ENCODE assay signal across 16 mouse cellular contexts in the genomic region with DNA sequence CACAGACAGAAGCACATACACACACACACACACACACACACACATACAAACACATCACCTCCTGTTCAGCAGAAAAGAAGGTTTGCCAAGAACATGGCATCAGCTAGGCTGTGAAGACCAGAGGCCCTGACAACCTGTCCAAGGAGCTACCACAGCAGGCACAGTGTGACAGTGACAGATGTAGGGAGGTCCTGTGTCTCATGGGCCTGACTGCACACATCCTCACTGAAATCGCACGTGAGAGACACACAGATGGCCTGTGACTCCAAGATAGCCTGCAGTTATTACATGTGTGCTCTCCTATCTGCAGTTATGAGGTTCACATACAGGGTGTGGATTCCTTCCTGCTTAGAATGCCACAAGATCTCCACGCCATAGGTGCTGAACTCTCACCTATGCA.
A peak's percentile ranks its signal among the peaks of the same experiment; 100 is the strongest.
DNase-seq lines count a peak whose midpoint lies in the region; ATAC-seq and TF ChIP-seq lines count a peak whose summit lies in the region.
"Had no signal": no experiment of that assay in that cellular context is flagged by ENCODE, and none has a peak within 500 bp of the region (broad histone marks: within the 10 kb centered on the region; RNA-seq: fewer than 3 reads in every experiment).

No protein-coding gene starts in this region.

- H3K4me1 ChIP-seq in forebrain, embryonic 14.5 days (ENCODE audit: control insufficient read depth, insufficient read depth, low read length), result no peaks in the 10 kb centered on the region
- H3K4me1 ChIP-seq in forebrain, embryonic 10.5 days, result no peaks in the 10 kb centered on the region
- H3K4me1 ChIP-seq in intestine, embryonic 15.5 days (replicated peaks), result no peaks in the 10 kb centered on the region
- no peaks in the 10 kb centered on the region for H3K4me1 ChIP-seq in liver, postnatal 0 days (ENCODE audit: insufficient read depth)
- H3K4me1 ChIP-seq: embryonic facial prominence, embryonic 15.5 days; midbrain, embryonic 12.5 days had no signal

- H3K9ac ChIP-seq in forebrain, embryonic 14.5 days (ENCODE audit: low read length), result no peak overlapping the region
- no peak overlapping the region for H3K9ac ChIP-seq in intestine, embryonic 15.5 days
- H3K9ac ChIP-seq in liver, postnatal 0 days (replicated peaks), result no peak overlapping the region
- H3K9ac ChIP-seq: embryonic facial prominence, embryonic 15.5 days; heart, embryonic 13.5 days; midbrain, embryonic 12.5 days had no signal

- no peak overlapping the region for H3K27ac ChIP-seq in forebrain, embryonic 14.5 days (ENCODE audit: low read depth, low read length)
- no peak overlapping the region for H3K27ac ChIP-seq in forebrain, embryonic 10.5 days
- peak overlapping the region; percentile 18; the same call in 1 of the 2 replicates for H3K27ac ChIP-seq in layer of hippocampus, adult 2 months
- H3K27ac ChIP-seq in intestine, embryonic 15.5 days, result no peak overlapping the region
- no peak overlapping the region for H3K27ac ChIP-seq in liver, postnatal 0 days (ENCODE audit: low read depth)
- H3K27ac ChIP-seq: embryonic facial prominence, embryonic 15.5 days; heart, embryonic 13.5 days; midbrain, embryonic 12.5 days had no signal

- no peaks in the 10 kb centered on the region for H3K9me3 ChIP-seq in forebrain, embryonic 14.5 days (replicated peaks; ENCODE audit: control insufficient read depth, low read length)
- H3K9me3 ChIP-seq in forebrain, embryonic 10.5 days, result no peaks in the 10 kb centered on the region
- H3K9me3 ChIP-seq in intestine, embryonic 15.5 days, result no peaks in the 10 kb centered on the region
- H3K9me3 ChIP-seq in liver, postnatal 0 days (ENCODE audit: low read length), result no peaks in the 10 kb centered on the region
- H3K9me3 ChIP-seq: embryonic facial prominence, embryonic 15.5 days; heart, embryonic 13.5 days; midbrain, embryonic 12.5 days had no signal

- peak; percentile 22 for DNase-seq in forebrain, embryonic 14.5 days (ENCODE audit: low spot score)
- no peak for DNase-seq in forebrain, embryonic 10.5 days (ENCODE audit: extremely low spot score, low spot score)
- no peak for DNase-seq in layer of hippocampus, adult 2 months (ENCODE audit: low spot score in 2 of 2)
- no peak for DNase-seq in layer of hippocampus, adult 9-11 months
- peak; percentile 18 for DNase-seq in liver, postnatal 0 days
- DNase-seq in neural tube, embryonic 10.5 days (ENCODE audit: extremely low spot score, low spot score), result no peak
- no peak for DNase-seq in spleen, postnatal 14 days (ENCODE audit: low spot score in 2 of 2)
- DNase-seq: cerebellum, adult 11-12 months; heart, postnatal 4 days; kidney, adult 9 months; lung, postnatal 36 days had no signal

- H3K4me2 ChIP-seq in forebrain, embryonic 14.5 days (ENCODE audit: low read length), result no peak overlapping the region
- no peak overlapping the region for H3K4me2 ChIP-seq in intestine, embryonic 15.5 days (replicated peaks)
- H3K4me2 ChIP-seq in liver, postnatal 0 days (ENCODE audit: low read depth, low read length), result no peak overlapping the region
- H3K4me2 ChIP-seq: embryonic facial prominence, embryonic 15.5 days; heart, embryonic 13.5 days; midbrain, embryonic 12.5 days had no signal

- peak; percentile 71; the same call in 1 of the 2 replicates for ATAC-seq in forebrain, embryonic 14.5 days
- peak; percentile 45; the same call in 1 of the 2 replicates for ATAC-seq in intestine, embryonic 15.5 days
- ATAC-seq in liver, postnatal 0 days, result peak; percentile 97
- ATAC-seq: Patski had no signal

- TF ChIP-seq EP300 in liver, postnatal 0 days (IDR thresholded peaks at IDR 0.05; ENCODE audit: low read depth), result peak; percentile 43; the same call in 1 of the 2 replicates

- 78% methylated on average over 3 of the region's 3 CpGs for WGBS in forebrain, embryonic 14.5 days
- WGBS in forebrain, embryonic 10.5 days, result 87% methylated on average over 3 of the region's 3 CpGs
- WGBS in intestine, embryonic 15.5 days, result 79% methylated on average over 3 of the region's 3 CpGs
- 47% methylated on average over 3 of the region's 3 CpGs for WGBS in liver, postnatal 0 days (ENCODE audit: insufficient replicate concordance)

- H3K36me3 ChIP-seq in forebrain, embryonic 14.5 days (ENCODE audit: control insufficient read depth, insufficient read depth, low read length), result no peaks in the 10 kb centered on the region
- H3K36me3 ChIP-seq in forebrain, embryonic 10.5 days (replicated peaks), result no peaks in the 10 kb centered on the region
- H3K36me3 ChIP-seq in intestine, embryonic 15.5 days, result no peaks in the 10 kb centered on the region
- no peaks in the 10 kb centered on the region for H3K36me3 ChIP-seq in liver, postnatal 0 days (replicated peaks; ENCODE audit: insufficient read depth, low read length)
- H3K36me3 ChIP-seq: embryonic facial prominence, embryonic 15.5 days; midbrain, embryonic 12.5 days had no signal

- H3K27me3 ChIP-seq in forebrain, embryonic 14.5 days (replicated peaks; ENCODE audit: control insufficient read depth, insufficient read depth, low read length), result no peaks in the 10 kb centered on the region
- H3K27me3 ChIP-seq in forebrain, embryonic 10.5 days (ENCODE audit: poor library complexity, severe bottlenecking), result no peaks in the 10 kb centered on the region
- H3K27me3 ChIP-seq in intestine, embryonic 15.5 days (replicated peaks), result no peaks in the 10 kb centered on the region
- H3K27me3 ChIP-seq in liver, postnatal 0 days (ENCODE audit: insufficient read depth, low read length), result no peaks in the 10 kb centered on the region
- H3K27me3 ChIP-seq: embryonic facial prominence, embryonic 15.5 days; heart, embryonic 13.5 days; midbrain, embryonic 12.5 days; Patski had no signal

- no peak for TF ChIP-seq CTCF in layer of hippocampus, adult 2 months (conservative IDR thresholded peaks at IDR 0.05)
- TF ChIP-seq CTCF in liver, postnatal 0 days (IDR thresholded peaks at IDR 0.05; ENCODE audit: low read depth), result no peak

- H3K4me3 ChIP-seq in forebrain, embryonic 14.5 days (ENCODE audit: low read depth, low read length), result no peak overlapping the region
- H3K4me3 ChIP-seq in forebrain, embryonic 10.5 days, result no peak overlapping the region
- H3K4me3 ChIP-seq in layer of hippocampus, adult 2 months, result no peak overlapping the region
- no peak overlapping the region for H3K4me3 ChIP-seq in intestine, embryonic 15.5 days (replicated peaks)
- H3K4me3 ChIP-seq in liver, postnatal 0 days (ENCODE audit: low read depth, low read length), result no peak overlapping the region
- H3K4me3 ChIP-seq: embryonic facial prominence, embryonic 15.5 days; heart, embryonic 13.5 days; midbrain, embryonic 12.5 days had no signal

Comparison
In these comparisons a context has a peak if more than half of its experiments do, and no peak if none do; other contexts are left out.
1. DNase-seq: peak in forebrain, embryonic 14.5 days (single experiment) and liver, postnatal 0 days (single experiment); none in forebrain, embryonic 10.5 days (single experiment), layer of hippocampus, adult 2 months (0 of 2), layer of hippocampus, adult 9-11 months (single experiment), neural tube, embryonic 10.5 days (single experiment) and spleen, postnatal 14 days (0 of 2).
2. ATAC-seq: peak in every context shown above with its lines; median percentile 97 in liver, postnatal 0 days; 71 in forebrain, embryonic 14.5 days; 45 in intestine, embryonic 15.5 days.